Mouse (Mus musculus) intestine, postnatal 0 days (tissue): ENCODE measurements around the gene Abca4. TPM values are rescaled to one million over a fixed set of nuclear protein-coding genes. Genes with fewer than 3 reads are reported as not detected.

Experiments
- ATAC-seq: fragments of 200-750 bp; cut with Nextera tagmentation; 2 replicates; pipeline ENCODE4 v1.8.0; 2017; ENCODE audit warnings: mild to moderate bottlenecking, moderate TSS enrichment, moderate library complexity
- H3K27ac ChIP-seq: fragments of 300-500 bp; sonication (generic); 2 replicates; pipeline ENCODE4 v1.5.1; 2014; ENCODE audit warnings: mild to moderate bottlenecking, low read depth, low read length, moderate library complexity
- H3K27me3 ChIP-seq: fragments of 300-500 bp; sonication (generic); replicated peaks from 2 replicates; pipeline ENCODE4 v1.6.1; 2014; ENCODE audit warnings: low read length, mixed read lengths; ENCODE audit not compliant: control insufficient read depth, insufficient read depth
- H3K36me3 ChIP-seq: fragments of 300-500 bp; sonication (generic); 2 replicates; pipeline ENCODE4 v1.6.1; 2014; ENCODE audit warnings: mild to moderate bottlenecking, moderate library complexity; ENCODE audit not compliant: control insufficient read depth, insufficient read depth
- H3K4me1 ChIP-seq: fragments of 300-500 bp; sonication (generic); replicated peaks from 2 replicates; pipeline ENCODE4 v1.6.1; 2014; ENCODE audit warnings: antibody characterized with exemption, low read length, mixed read lengths; ENCODE audit not compliant: control insufficient read depth, insufficient read depth
- H3K4me2 ChIP-seq: fragments of 300-500 bp; sonication (generic); replicated peaks from 2 replicates; pipeline ENCODE4 v1.6.1; 2014; ENCODE audit warnings: low read depth, mild to moderate bottlenecking, moderate library complexity
- H3K4me3 ChIP-seq: fragments of 300-500 bp; sonication (generic); 2 replicates; pipeline ENCODE4 v1.5.1; 2014; ENCODE audit warnings: low read depth, low read length
- H3K9ac ChIP-seq: fragments of 300-500 bp; sonication (generic); 2 replicates; pipeline ENCODE4 v1.6.1; 2014; ENCODE audit warnings: mild to moderate bottlenecking, low read depth, low read length
- H3K9me3 ChIP-seq: fragments of 300-500 bp; sonication (generic); 2 replicates; pipeline ENCODE4 v1.6.1; 2016; ENCODE audit warnings: mixed run types; ENCODE audit not compliant: control insufficient read depth
- CTCF ChIP-seq: sonication (generic); IDR thresholded peaks from 2 replicates; pipeline ENCODE4 v1.5.1; 2016; ENCODE audit warnings: low read depth, mild to moderate bottlenecking, control low read depth, antibody characterized with exemption, moderate library complexity
- WGBS: fragments of 180-500 bp; shearing (Covaris S2); extraction: QIAGEN DNeasy Blood & Tissue Kit; methylation state at CpG from one replicate; pipeline ENCODE4 v1.1.7; 2014; 5-methylcytosine and 5-hydroxymethylcytosine counted together
- polyA plus RNA-seq: library from polyadenylated mRNA; unstranded; fragments of >200 nt; fragmentation: Nextera tagmentation; extraction: Ambion mirVana; gene quantifications from 2 replicates; pipeline ENCODE4 v1.2.1, GENCODE M21; 2015

The Abca4 gene
- polyA plus RNA-seq, 1 experiment from 2014 or later: 0.56 TPM

DNA sequence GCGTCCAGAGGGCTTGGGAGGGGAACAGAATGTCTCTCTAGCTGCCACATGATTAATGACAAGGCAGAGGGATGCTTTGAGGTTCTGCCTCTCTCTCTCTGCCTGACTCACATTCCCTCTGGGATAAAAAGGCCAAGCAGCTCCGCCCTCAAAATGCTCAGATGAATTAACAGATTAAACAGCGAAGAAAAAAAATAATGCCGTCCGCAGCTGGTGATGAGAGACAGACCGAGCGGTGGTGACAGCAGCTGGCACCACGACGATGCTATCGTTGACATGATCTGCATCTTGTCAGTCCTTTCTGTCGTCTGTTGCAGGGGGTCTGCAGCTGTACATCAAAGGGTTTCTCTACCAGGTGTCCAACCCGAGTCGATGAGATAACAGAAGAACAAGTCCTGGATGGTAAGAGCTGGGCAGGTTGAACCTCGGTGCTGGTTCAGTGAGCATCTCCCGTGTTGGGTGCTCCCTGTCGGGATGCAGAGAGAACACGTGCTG, 84.8 kb downstream of the Abca4 start:
- Histone ChIP-seq H3K9me3 (no peaks in the 10 kb centered on the region), H3K27me3 (no peaks in the 10 kb centered on the region), H3K4me3 (no peak overlapping the region), H3K4me2 (no peak overlapping the region), H3K4me1 (no peaks in the 10 kb centered on the region), H3K27ac (no peak overlapping the region), H3K36me3 (no peaks in the 10 kb centered on the region), H3K9ac (no peak overlapping the region)
- TF ChIP-seq CTCF: no peak
- 49% methylated on average over 17 of the region's 17 CpGs for WGBS
- ATAC-seq: no peak

DNA sequence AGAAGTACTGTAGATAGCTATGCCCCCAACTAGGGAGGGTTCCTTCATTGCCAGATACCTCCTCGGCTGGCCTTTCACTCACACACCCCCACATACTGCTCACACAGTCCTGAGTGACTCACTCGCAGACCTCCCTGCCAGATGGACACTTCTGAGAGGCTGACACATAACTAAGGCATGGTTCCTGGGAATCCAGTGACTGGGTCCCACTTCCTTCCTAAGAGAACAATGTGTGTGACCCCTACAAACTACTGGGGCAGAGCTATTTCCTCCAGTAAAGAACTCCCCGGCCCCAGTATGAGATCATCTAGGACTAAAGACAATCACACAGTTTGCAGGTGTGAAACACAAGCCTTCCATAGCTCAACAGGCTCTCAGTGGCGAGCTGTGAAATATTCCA, 86.5 kb downstream of the Abca4 start:
- H3K4me3 ChIP-seq: no peak overlapping the region
- no peaks in the 10 kb centered on the region for H3K36me3 ChIP-seq
- no peaks in the 10 kb centered on the region for H3K27me3 ChIP-seq
- no peak overlapping the region for H3K4me2 ChIP-seq
- no peaks in the 10 kb centered on the region for H3K9me3 ChIP-seq
- no peak overlapping the region for H3K9ac ChIP-seq
- ATAC-seq: peak; percentile 45
- no peak overlapping the region for H3K27ac ChIP-seq
- no peaks in the 10 kb centered on the region for H3K4me1 ChIP-seq
- TF ChIP-seq CTCF: no peak
- WGBS: 39% methylated on average over 4 of the region's 4 CpGs

DNA sequence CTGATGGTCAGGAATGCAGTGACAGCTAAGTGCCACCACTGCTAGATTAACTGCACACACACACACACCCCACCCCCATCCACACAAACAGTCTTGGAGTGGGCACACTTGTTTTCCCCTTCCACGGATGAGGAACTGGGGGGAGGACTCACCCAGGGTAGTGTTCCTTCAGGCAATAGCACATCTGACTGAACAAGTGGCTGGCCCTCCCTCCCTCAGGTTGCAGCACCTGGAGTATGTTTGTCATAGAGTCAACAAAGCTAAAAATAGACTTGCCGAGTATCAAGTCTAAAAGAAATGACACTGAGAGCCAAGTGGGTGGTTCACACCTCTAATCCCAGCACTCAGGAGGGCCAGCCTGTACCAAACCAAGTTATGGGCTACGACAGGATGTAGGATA, 87.4 kb downstream of the Abca4 start:
- H3K9me3 ChIP-seq: no peaks in the 10 kb centered on the region
- no peak overlapping the region for H3K27ac ChIP-seq
- H3K36me3 ChIP-seq: no peaks in the 10 kb centered on the region
- no peaks in the 10 kb centered on the region for H3K27me3 ChIP-seq
- ATAC-seq: no peak
- no peak for TF ChIP-seq CTCF
- no peaks in the 10 kb centered on the region for H3K4me1 ChIP-seq
- H3K9ac ChIP-seq: no peak overlapping the region
- H3K4me3 ChIP-seq: no peak overlapping the region
- H3K4me2 ChIP-seq: no peak overlapping the region
- 26% methylated on average over 3 of the region's 3 CpGs for WGBS

DNA sequence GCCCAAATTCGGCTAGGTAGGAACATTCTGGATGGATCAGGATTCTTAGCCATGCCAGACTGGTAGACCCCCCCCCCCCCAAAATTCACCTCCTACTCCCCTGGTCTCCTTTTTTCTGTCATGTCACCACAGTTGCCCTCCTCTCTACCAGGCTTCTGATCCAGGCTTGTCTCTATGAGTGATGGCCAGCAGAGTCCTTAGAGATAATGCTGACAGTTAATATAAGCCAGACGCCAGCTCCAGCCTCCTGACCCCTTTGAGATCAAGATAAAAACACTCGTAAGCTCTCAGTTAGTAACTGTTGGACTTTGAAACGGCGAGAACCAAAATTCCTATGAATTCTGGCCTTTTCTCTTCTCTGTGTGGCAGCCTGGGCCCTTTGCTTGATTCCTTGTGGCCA, 89.0 kb downstream of the Abca4 start:
- 40% methylated on average over 5 of the region's 5 CpGs for WGBS
- no peak overlapping the region for H3K9ac ChIP-seq
- H3K4me3 ChIP-seq: no peak overlapping the region
- no peak for ATAC-seq
- no peak for TF ChIP-seq CTCF
- no peaks in the 10 kb centered on the region for H3K9me3 ChIP-seq
- no peaks in the 10 kb centered on the region for H3K4me1 ChIP-seq
- H3K36me3 ChIP-seq: no peaks in the 10 kb centered on the region
- H3K27ac ChIP-seq: no peak overlapping the region
- H3K4me2 ChIP-seq: no peak overlapping the region
- H3K27me3 ChIP-seq: no peaks in the 10 kb centered on the region

DNA sequence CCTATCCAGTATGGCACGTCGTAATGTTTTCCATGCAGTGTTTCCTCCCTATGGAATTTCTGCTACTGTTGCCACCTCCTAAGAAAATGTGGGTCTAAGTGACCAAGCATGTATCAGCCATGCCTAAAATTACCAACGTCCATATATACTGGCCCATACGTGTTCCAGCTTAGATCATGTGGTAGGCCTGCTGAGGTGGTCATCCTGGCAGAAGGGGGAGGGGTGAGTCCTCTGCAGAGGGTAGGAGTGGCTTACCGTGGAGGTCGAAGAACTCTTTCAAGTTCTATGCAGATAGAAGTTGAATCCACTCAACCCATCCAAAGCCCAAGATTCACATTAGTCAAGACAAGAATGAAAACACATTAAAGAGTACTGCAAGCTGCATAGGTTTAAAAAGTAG, 89.6 kb downstream of the Abca4 start:
- Histone ChIP-seq H3K27me3 (no peaks in the 10 kb centered on the region), H3K9me3 (no peaks in the 10 kb centered on the region), H3K4me2 (no peak overlapping the region), H3K4me3 (no peak overlapping the region), H3K36me3 (no peaks in the 10 kb centered on the region), H3K9ac (no peak overlapping the region), H3K4me1 (no peaks in the 10 kb centered on the region), H3K27ac (no peak overlapping the region)
- 61% methylated on average over 6 of the region's 6 CpGs for WGBS
- TF ChIP-seq CTCF: no peak
- no peak for ATAC-seq

DNA sequence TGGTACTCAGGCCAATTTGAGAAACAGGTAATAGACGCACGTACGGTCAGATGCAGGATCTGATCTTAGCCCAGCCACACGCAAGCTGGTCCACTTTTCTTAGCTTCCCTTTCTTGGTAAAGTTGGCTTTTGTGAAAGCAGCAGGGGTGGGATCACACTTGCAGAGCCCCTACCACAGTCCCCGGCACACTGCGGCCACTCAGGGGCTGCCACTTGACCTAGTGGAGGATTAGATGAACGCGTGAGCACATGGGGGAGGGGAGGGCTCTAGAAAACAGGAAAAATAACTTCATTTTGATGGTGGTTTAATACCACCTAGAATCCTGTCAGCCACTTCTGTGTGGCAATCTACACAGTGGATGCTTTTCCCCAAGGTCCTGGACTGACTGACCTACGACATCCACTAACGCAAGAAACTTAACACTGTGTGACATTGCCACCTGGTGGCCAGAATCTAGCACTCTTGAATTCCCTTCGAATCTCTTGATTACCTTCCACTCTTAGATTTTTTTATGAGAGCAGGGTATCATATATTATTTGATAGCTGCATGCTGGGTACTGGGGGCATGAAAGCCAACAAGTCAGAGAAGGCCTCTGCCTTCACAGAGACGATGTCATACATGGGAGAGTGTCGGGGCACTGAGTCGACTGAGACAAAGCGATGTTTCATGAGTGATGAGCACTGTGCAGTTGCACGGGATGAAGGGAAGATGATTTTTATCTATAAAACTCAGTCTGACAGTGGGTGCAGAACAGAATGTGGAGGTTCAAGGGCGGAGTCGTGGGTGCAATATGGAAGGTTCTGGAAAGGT, 96.6 kb downstream of the Abca4 start:
- Histone ChIP-seq H3K9me3 (no peaks in the 10 kb centered on the region), H3K36me3 (no peaks in the 10 kb centered on the region), H3K27me3 (no peaks in the 10 kb centered on the region), H3K4me3 (no peak overlapping the region), H3K9ac (no peak overlapping the region), H3K4me2 (no peak overlapping the region), H3K4me1 (no peaks in the 10 kb centered on the region), H3K27ac (no peak overlapping the region)
- WGBS: 67% methylated on average over 18 of the region's 18 CpGs
- peak; percentile 87 for TF ChIP-seq CTCF
- no peak for ATAC-seq
